Mouse (Mus musculus) heart, embryonic 15.5 days (tissue): ENCODE measurements at regions not wholly inside any gene's neighbourhood (a gene's known extent, or its start where the extent isn't known, plus 50 kb on each side); places are given as distances from the start of the nearest gene placed in this dataset.
A peak's percentile ranks its signal among the peaks of the same experiment; 100 is the strongest.

Experiments
- ATAC-seq: fragments of 200-750 bp; cut with Nextera tagmentation; replicated peaks from 2 replicates; pipeline ENCODE4 v1.8.0; 2017; ENCODE audit warnings: low read depth, moderate TSS enrichment; ENCODE audit not compliant: insufficient number of reproducible peaks, insufficient read depth, low FRiP score
- H3K27ac ChIP-seq: fragments of 300-500 bp; sonication (generic); 2 replicates; pipeline ENCODE4 v1.5.1; 2015; ENCODE audit warnings: mild to moderate bottlenecking, inconsistent platforms
- H3K27me3 ChIP-seq: fragments of 300-500 bp; sonication (generic); 2 replicates; pipeline ENCODE4 v1.6.1; 2015; ENCODE audit warnings: inconsistent platforms
- H3K36me3 ChIP-seq: fragments of 300-500 bp; sonication (generic); 2 replicates; pipeline ENCODE4 v1.6.1; 2015; ENCODE audit warnings: mild to moderate bottlenecking, inconsistent platforms
- H3K4me1 ChIP-seq: fragments of 300-500 bp; sonication (generic); replicated peaks from 2 replicates; pipeline ENCODE4 v1.6.1; 2015; ENCODE audit warnings: inconsistent platforms
- H3K4me2 ChIP-seq: fragments of 300-500 bp; sonication (generic); 2 replicates; pipeline ENCODE4 v1.6.1; 2015; ENCODE audit warnings: inconsistent platforms, mild to moderate bottlenecking, moderate library complexity
- H3K4me3 ChIP-seq: fragments of 300-500 bp; sonication (generic); 2 replicates; pipeline ENCODE4 v1.5.1; 2015; ENCODE audit warnings: mild to moderate bottlenecking, inconsistent platforms
- H3K9ac ChIP-seq: fragments of 300-500 bp; sonication (generic); 2 replicates; pipeline ENCODE4 v1.6.1; 2015; ENCODE audit warnings: mild to moderate bottlenecking, inconsistent platforms
- H3K9me3 ChIP-seq: fragments of 300-500 bp; sonication (generic); replicated peaks from 2 replicates; pipeline ENCODE4 v1.6.1; 2016; ENCODE audit warnings: inconsistent platforms
- WGBS: fragments of 180-500 bp; shearing (Covaris S2); methylation state at CpG from one replicate; pipeline ENCODE4 v1.1.7; 2015; ENCODE audit warnings: mixed read lengths; 5-methylcytosine and 5-hydroxymethylcytosine counted together

- no peaks in the 10 kb centered on the region for H3K27me3 ChIP-seq
- H3K4me2 ChIP-seq, result no peak overlapping the region
- WGBS, result 48% methylated on average over 2 of the region's 2 CpGs
- no peak for ATAC-seq
- peak overlapping the region; percentile 16; the same call in 1 of the 2 replicates for H3K27ac ChIP-seq
- H3K9ac ChIP-seq, result no peak overlapping the region
- no peak overlapping the region for H3K4me3 ChIP-seq
- H3K9me3 ChIP-seq, result no peaks in the 10 kb centered on the region
- H3K36me3 ChIP-seq, result no peaks in the 10 kb centered on the region
- peaks cover 11% of the 10 kb centered on the region for H3K4me1 ChIP-seq
These were observed 63.5 kb upstream of the Met start for GRCm38 (mm10) chr6:17400147-17400546.

GRCm38 (mm10) chr6:17408094-17408493 lies 55.5 kb upstream of the Met start:
- 64% methylated on average over 1 of the region's 1 CpGs for WGBS
- Histone ChIP-seq H3K9ac (no peak overlapping the region), H3K4me2 (no peak overlapping the region), H3K4me3 (no peak overlapping the region), H3K27me3 (no peaks in the 10 kb centered on the region), H3K27ac (no peak overlapping the region), H3K9me3 (no peaks in the 10 kb centered on the region), H3K4me1 (peaks cover 11% of the 10 kb centered on the region; the same call in 1 of the 2 replicates), H3K36me3 (no peaks in the 10 kb centered on the region)
- no peak for ATAC-seq

GRCm38 (mm10) chr6:17409703-17410408 lies 53.7 kb upstream of the Met start:
- no peak for ATAC-seq
- H3K27me3 ChIP-seq, result no peaks in the 10 kb centered on the region
- no peak overlapping the region for H3K9ac ChIP-seq
- H3K4me3 ChIP-seq, result no peak overlapping the region
- H3K4me1 ChIP-seq, result peaks cover 9% of the 10 kb centered on the region; the same call in 1 of the 2 replicates
- H3K27ac ChIP-seq, result no peak overlapping the region
- no peak overlapping the region for H3K4me2 ChIP-seq
- no peaks in the 10 kb centered on the region for H3K9me3 ChIP-seq
- 64% methylated on average over 9 of the region's 9 CpGs for WGBS
- no peaks in the 10 kb centered on the region for H3K36me3 ChIP-seq

DNA sequence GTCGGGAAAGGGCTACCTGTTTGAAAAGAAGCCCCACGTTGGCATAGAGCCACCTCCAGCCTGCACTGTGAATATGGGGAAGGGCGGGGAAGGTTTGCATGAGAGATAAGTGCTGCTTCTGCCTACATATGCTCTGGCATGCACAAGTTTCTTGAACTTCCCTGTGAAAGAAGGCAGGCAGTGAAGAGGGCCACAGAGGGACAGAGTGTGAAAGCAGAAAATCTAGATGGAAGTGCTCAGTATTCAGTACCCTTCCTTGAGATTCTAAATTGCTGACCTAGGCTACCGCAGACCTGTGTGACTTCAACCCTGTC lies 53.2 kb upstream of the Met start:
- Histone ChIP-seq H3K4me3 (no peak overlapping the region), H3K9ac (no peak overlapping the region), H3K36me3 (no peaks in the 10 kb centered on the region), H3K4me2 (no peak overlapping the region), H3K9me3 (no peaks in the 10 kb centered on the region), H3K4me1 (peaks cover 4% of the 10 kb centered on the region; the same call in 1 of the 2 replicates), H3K27me3 (no peaks in the 10 kb centered on the region), H3K27ac (no peak overlapping the region)
- ATAC-seq, result no peak
- 41% methylated on average over 4 of the region's 4 CpGs for WGBS
